Mouse (Mus musculus): ENCODE results near the gene Dhrs3.

- TF ChIP-seq POLR2A (IDR thresholded peaks at IDR 0.05; ENCODE audit: control insufficient read depth, extremely low read depth, insufficient read depth, low read length, poor library complexity) (no peak), CTCF (IDR thresholded peaks at IDR 0.05; ENCODE audit: borderline replicate concordance, control insufficient read depth, extremely low read depth, insufficient read depth, low read length, poor library complexity) (no peak)
These were observed 9.7 kb upstream of the Dhrs3 start for GRCm38 (mm10) chr4:144882881-144883331.

All from thymus, adult 2 months (tissue).